Mouse (Mus musculus) kidney, adult 2 months (tissue): ENCODE data around the gene Ndufs3.

Experiments used
- CTCF ChIP-seq: fragments of 200-500 bp; conservative IDR thresholded peaks from 2 replicates; pipeline ENCODE4 v1.5.1; 2011; ENCODE audit warnings: low read depth, mild to moderate bottlenecking, control low read depth, low read length, moderate library complexity, mixed read lengths; ENCODE audit not compliant: insufficient read depth, insufficient read length
- POLR2A ChIP-seq: fragments of 200-500 bp; IDR thresholded peaks from one replicate; pipeline ENCODE4 v1.6.1; 2011; ENCODE audit warnings: low read depth, low read length, control low read depth

DNA sequence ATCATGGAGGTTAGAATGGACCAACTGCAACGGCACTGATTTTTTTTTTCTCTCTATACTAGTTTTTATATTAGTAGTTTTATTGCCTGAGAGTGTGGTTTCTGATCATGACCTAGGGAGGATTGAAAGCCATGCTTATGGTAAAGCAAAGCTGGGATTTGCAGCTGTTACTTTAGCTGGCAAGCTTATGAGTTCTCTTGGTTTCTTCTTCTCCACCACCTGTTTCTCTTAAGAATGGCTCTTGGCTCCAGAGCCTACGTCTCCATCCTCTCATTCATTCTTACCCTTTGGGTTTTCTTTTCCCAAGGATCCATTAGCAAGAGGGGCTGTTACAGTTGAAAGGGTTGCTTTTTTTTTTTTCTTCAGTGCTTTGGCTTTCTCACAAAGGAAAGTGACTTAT lies 37.1 kb upstream of the Ndufs3 start:
- no peak for TF ChIP-seq CTCF
- TF ChIP-seq POLR2A: no peak
